Mouse (Mus musculus): ENCODE measurements at regions not wholly inside any gene's neighbourhood (a gene's known extent, or its start where the extent isn't known, plus 50 kb on each side); places are given as distances from the start of the nearest gene placed in this dataset.
"Not testable (repeated sequence)": the region's sequence is repeated elsewhere in the genome, so short reads cannot be mapped to it uniquely, and the experiment has no call there.

- DNase-seq = no peak
These were observed 78.8 kb downstream of the Tpbg start for GRCm38 (mm10) chr9:85920745-85921614.

- no peak for DNase-seq
These were observed 83.1 kb downstream of the Tpbg start for GRCm38 (mm10) chr9:85925259-85925658.

GRCm38 (mm10) chr9:85932209-85932608 lies 90.0 kb downstream of the Tpbg start:
- no peak for DNase-seq

GRCm38 (mm10) chr9:85943066-85943684 lies 101.0 kb downstream of the Tpbg start:
- not testable (repeated sequence) for DNase-seq

- DNase-seq = no peak
These were observed 106.4 kb downstream of the Tpbg start for GRCm38 (mm10) chr9:85948495-85949137.

- no peak for DNase-seq
These were observed 109.6 kb downstream of the Tpbg start for GRCm38 (mm10) chr9:85951777-85952176.

- no peak for DNase-seq
These were observed 127.9 kb downstream of the Tpbg start for GRCm38 (mm10) chr9:85970076-85970475.

- no peak for DNase-seq
These were observed 139.2 kb downstream of the Tpbg start for GRCm38 (mm10) chr9:85981428-85981827.

- DNase-seq = not testable (repeated sequence)
These were observed 141.3 kb downstream of the Tpbg start for GRCm38 (mm10) chr9:85983516-85983915.

GRCm38 (mm10) chr9:85985671-85986070 lies 143.5 kb downstream of the Tpbg start:
- DNase-seq = no peak

GRCm38 (mm10) chr9:85986142-85986541 lies 144.0 kb downstream of the Tpbg start:
- no peak for DNase-seq

GRCm38 (mm10) chr9:86002996-86003395 lies 160.8 kb downstream of the Tpbg start:
- DNase-seq = no peak

- DNase-seq = no peak
These were observed 169.5 kb downstream of the Tpbg start for GRCm38 (mm10) chr9:86011661-86012060.

- no peak for DNase-seq
These were observed 173.7 kb downstream of the Tpbg start for GRCm38 (mm10) chr9:86015841-86016240.

- no peak for DNase-seq
These were observed 178.0 kb downstream of the Tpbg start for GRCm38 (mm10) chr9:86020133-86020532.

GRCm38 (mm10) chr9:86020765-86021164 lies 178.6 kb downstream of the Tpbg start:
- DNase-seq = no peak

- no peak for DNase-seq
These were observed 188.6 kb downstream of the Tpbg start for GRCm38 (mm10) chr9:86030738-86031137.

- no peak for DNase-seq
These were observed 201.9 kb downstream of the Tpbg start for GRCm38 (mm10) chr9:86044098-86044497.

GRCm38 (mm10) chr9:86058116-86058515 lies 215.9 kb downstream of the Tpbg start:
- no peak for DNase-seq

GRCm38 (mm10) chr9:86060049-86060448 lies 217.9 kb downstream of the Tpbg start:
- no peak for DNase-seq

- DNase-seq = no peak
These were observed 219.1 kb downstream of the Tpbg start for GRCm38 (mm10) chr9:86061230-86061629.

GRCm38 (mm10) chr9:86079275-86079674 lies 237.1 kb downstream of the Tpbg start:
- no peak for DNase-seq

- no peak for DNase-seq
These were observed 239.7 kb downstream of the Tpbg start for GRCm38 (mm10) chr9:86081873-86082272.

- DNase-seq = no peak
These were observed 250.8 kb downstream of the Tpbg start for GRCm38 (mm10) chr9:86092998-86093397.
